In the genomic region with DNA sequence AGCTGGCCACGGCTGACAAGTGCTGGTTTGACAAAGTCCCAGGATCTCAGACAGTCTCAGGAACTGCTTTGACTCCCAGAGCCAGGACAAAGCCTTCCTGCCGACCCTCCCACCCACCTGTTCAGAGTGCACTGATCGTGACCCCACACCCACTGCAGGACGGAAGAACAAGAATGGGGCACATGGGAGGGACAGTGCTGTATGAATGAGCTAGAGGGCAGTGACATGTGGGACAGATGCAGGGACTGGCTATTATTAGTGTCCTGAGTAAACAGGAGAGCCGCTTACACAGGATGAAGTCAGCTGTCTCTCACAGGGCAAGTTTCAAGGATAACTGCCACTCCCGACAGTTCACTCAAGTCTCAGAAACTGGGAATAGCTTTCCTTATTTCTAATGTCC, we compare ENCODE assay signal across 16 mouse cellular contexts. TPM values are rescaled to one million over a fixed set of nuclear protein-coding genes. Genes with fewer than 3 reads are reported as not detected.
DNase-seq lines count a peak whose midpoint lies in the region; ATAC-seq and TF ChIP-seq lines count a peak whose summit lies in the region.
"Had no signal": no experiment of that assay in that cellular context is flagged by ENCODE, and none has a peak within 500 bp of the region (broad histone marks: within the 10 kb centered on the region; RNA-seq: fewer than 3 reads in every experiment).

No protein-coding gene starts in this region.

- intact Hi-C loops in heart, adult 2 months (cut with DNase I) = loop anchor here (5.0 kb wide), 1 partner anchor 68 kb away; no protein-coding TSS in a partner anchor
- intact Hi-C loops in heart, postnatal 14 days (cut with DNase I) = no loop called here

- peak overlapping the region; percentile 62 for H3K27ac ChIP-seq in heart, adult 2 months
- no peak overlapping the region for H3K27ac ChIP-seq in lung, postnatal 0 days (ENCODE audit: low read length)
- peak overlapping the region; percentile 27 for H3K27ac ChIP-seq in heart, embryonic 15.5 days
- H3K27ac ChIP-seq: forebrain, embryonic 13.5 days; macrophage had no signal

- WGBS in heart, adult 2 months = 18% methylated on average over 6 of the region's 6 CpGs
- 41% methylated on average over 6 of the region's 6 CpGs for WGBS in lung, postnatal 0 days
- WGBS in lung, adult 2 months = 39% methylated on average over 6 of the region's 6 CpGs
- 30% methylated on average over 6 of the region's 6 CpGs for WGBS in heart, embryonic 15.5 days

- H3K4me1 ChIP-seq in heart, adult 2 months (ENCODE audit: control insufficient read depth, insufficient read depth, low read length) = peaks cover 8% of the 10 kb centered on the region
- no peaks in the 10 kb centered on the region for H3K4me1 ChIP-seq in lung, postnatal 0 days (ENCODE audit: insufficient read depth, low read depth, low read length)
- H3K4me1 ChIP-seq in lung, adult 2 months (ENCODE audit: control insufficient read depth, insufficient read depth, low read length) = no peaks in the 10 kb centered on the region
- H3K4me1 ChIP-seq in heart, embryonic 15.5 days (replicated peaks) = peaks cover 11% of the 10 kb centered on the region
- H3K4me1 ChIP-seq: forebrain, embryonic 13.5 days had no signal

- TF ChIP-seq POLR2A in heart, adult 2 months (IDR thresholded peaks at IDR 0.05; ENCODE audit: insufficient read depth, low read depth, low read length) = no peak
- no peak for TF ChIP-seq POLR2A in lung, adult 2 months (IDR thresholded peaks at IDR 0.05; ENCODE audit: borderline replicate concordance, extremely low read depth, low read depth, low read length)

- H3K27me3 ChIP-seq in heart, adult 2 months (ENCODE audit: control insufficient read depth, insufficient read depth, low read length) = no peaks in the 10 kb centered on the region
- H3K27me3 ChIP-seq in lung, postnatal 0 days (replicated peaks; ENCODE audit: insufficient read depth, low read length) = no peaks in the 10 kb centered on the region
- H3K27me3 ChIP-seq in heart, embryonic 15.5 days = no peaks in the 10 kb centered on the region
- H3K27me3 ChIP-seq: forebrain, embryonic 13.5 days had no signal

- H3K79me2 ChIP-seq in heart, adult 2 months (replicated peaks; ENCODE audit: control insufficient read depth, insufficient read depth, low read length) = no peaks in the 10 kb centered on the region

- peak; percentile 63 for ATAC-seq in lung, postnatal 0 days
- ATAC-seq in heart, embryonic 15.5 days (replicated peaks; ENCODE audit: insufficient number of reproducible peaks, insufficient read depth, low FRiP score, low read depth) = peak; percentile 82; the same call in 1 of the 2 replicates
- ATAC-seq: activated CD4-positive, CD25-positive, alpha-beta regulatory T cell, adult 4 months; forebrain, embryonic 13.5 days had no signal

- no peak overlapping the region for H3K4me3 ChIP-seq in heart, adult 2 months
- no peak overlapping the region for H3K4me3 ChIP-seq in lung, postnatal 0 days (ENCODE audit: low read depth, low read length)
- no peak overlapping the region for H3K4me3 ChIP-seq in lung, adult 2 months (replicated peaks; ENCODE audit: extremely low read depth, low read depth, low read length)
- H3K4me3 ChIP-seq in heart, embryonic 15.5 days = no peak overlapping the region
- H3K4me3 ChIP-seq: forebrain, embryonic 13.5 days had no signal

- peak overlapping the region; percentile 25; the same call in 1 of the 2 replicates for H3K9ac ChIP-seq in heart, adult 2 months (ENCODE audit: low read depth, low read length)
- no peak overlapping the region for H3K9ac ChIP-seq in lung, postnatal 0 days (replicated peaks; ENCODE audit: low read depth)
- 0 out of 2 replicates have a peak overlapping the region, but pooled peaks have one; percentile 6 for H3K9ac ChIP-seq in heart, embryonic 15.5 days
- H3K9ac ChIP-seq: forebrain, embryonic 13.5 days had no signal

- no peaks in the 10 kb centered on the region for H3K9me3 ChIP-seq in lung, postnatal 0 days (ENCODE audit: low read length)
- no peaks in the 10 kb centered on the region for H3K9me3 ChIP-seq in heart, embryonic 15.5 days (replicated peaks)
- H3K9me3 ChIP-seq: forebrain, embryonic 13.5 days had no signal

- H3K4me2 ChIP-seq in lung, postnatal 0 days (replicated peaks; ENCODE audit: low read depth, low read length) = no peak overlapping the region
- H3K4me2 ChIP-seq in heart, embryonic 15.5 days = peak overlapping the region; percentile 43
- H3K4me2 ChIP-seq: forebrain, embryonic 13.5 days had no signal

- peak; percentile 63; the same call in 1 of the 2 replicates for TF ChIP-seq EP300 in heart, adult 2 months (IDR thresholded peaks at IDR 0.05; ENCODE audit: insufficient read depth, low read depth, low read length)
- no peak for TF ChIP-seq EP300 in lung, postnatal 0 days (IDR thresholded peaks at IDR 0.05)

- peak; percentile 39 to 49 for DNase-seq in heart, adult 2 months
- no peak for DNase-seq in heart, postnatal 14 days
- DNase-seq in lung, postnatal 0 days (ENCODE audit: low spot score) = no peak
- DNase-seq in lung, adult 2 months = no peak
- DNase-seq in skeletal muscle tissue, adult 2 months (ENCODE audit: low read depth, low spot score) = peak; percentile 76
- DNase-seq in right cerebral cortex, postnatal 36 days (ENCODE audit: low spot score in 2 of 2) = no peak
- DNase-seq in frontal cortex, postnatal 36 days (ENCODE audit: low spot score in 2 of 2) = no peak
- DNase-seq: cerebellum, adult 8-10 months; kidney, adult 11 months; midbrain, embryonic 14.5 days; spleen, adult 18-20 months had no signal

- TF ChIP-seq CTCF in heart, adult 2 months (IDR thresholded peaks at IDR 0.05) = peak; percentile 39
- TF ChIP-seq CTCF in lung, postnatal 0 days (IDR thresholded peaks at IDR 0.05) = no peak; the same call in 1 of the 2 replicates
- no peak for TF ChIP-seq CTCF in lung, adult 2 months (IDR thresholded peaks at IDR 0.05; ENCODE audit: insufficient read depth, low read length)

- H3K36me3 ChIP-seq in heart, adult 2 months (ENCODE audit: control insufficient read depth, insufficient read depth, low read length) = no peaks in the 10 kb centered on the region
- no peaks in the 10 kb centered on the region for H3K36me3 ChIP-seq in lung, postnatal 0 days (ENCODE audit: insufficient read depth, low read length)
- no peaks in the 10 kb centered on the region for H3K36me3 ChIP-seq in heart, embryonic 15.5 days

RNA-seq across cellular contexts. Expression of a gene that starts 20.1 kb away (rescaled TPM):
- 10 to 100 TPM; 26.3 to 47.2 TPM for total RNA-seq in heart, adult 2 months (2021)
- 12.2 and 14.0 TPM in 2 replicates for polyA plus RNA-seq in heart, adult 2 months (2012; rRNA removed)
- total RNA-seq in heart, postnatal 14 days (2021) = 10 to 100 TPM; 20.9 to 25.7 TPM
- polyA plus RNA-seq in lung, postnatal 0 days (2015; fragmentation: Nextera tagmentation; extraction: Ambion mirVana) = 2.7 and 3.7 TPM in 2 replicates
- 4.6 and 5.0 TPM in 2 replicates for polyA plus RNA-seq in lung, adult 2 months (2012; rRNA removed)
- 3.3 and 3.4 TPM in 2 replicates for polyA plus RNA-seq in heart, embryonic 15.5 days (2015; fragmentation: Nextera tagmentation; extraction: Ambion mirVana)
- total RNA-seq: hematopoietic stem cell, adult 5-6 weeks had no signal
- polyA plus RNA-seq: activated CD4-positive, CD25-positive, alpha-beta regulatory T cell, adult 4 months; macrophage had no signal

Comparison
In these comparisons a context has a peak if more than half of its experiments do, and no peak if none do; other contexts are left out.
1. DNase-seq: peak in heart, adult 2 months (2 of 2) and skeletal muscle tissue, adult 2 months (single experiment); none in heart, postnatal 14 days (0 of 2), lung, postnatal 0 days (single experiment), lung, adult 2 months (single experiment), right cerebral cortex, postnatal 36 days (0 of 2) and frontal cortex, postnatal 36 days (0 of 2).